Mouse (Mus musculus) adrenal gland, adult 8-10 months (tissue): ENCODE results near the gene Atoh8. TPM values are rescaled to one million over a fixed set of nuclear protein-coding genes. Genes with fewer than 3 reads are reported as not detected.

ENCODE experiments used
- DNase-seq: peaks from one replicate; pipeline ENCODE4 v3.0.0; 2022
- total RNA-seq, 4 experiments: library from RNA; stranded (reverse); gene quantifications; 2 replicates each; pipeline ENCODE4 v1.2.4; 2022

The Atoh8 gene
- total RNA-seq, 4 experiments from 2014 or later: 1.8 to 3.9 (median 2.2) TPM

DNA sequence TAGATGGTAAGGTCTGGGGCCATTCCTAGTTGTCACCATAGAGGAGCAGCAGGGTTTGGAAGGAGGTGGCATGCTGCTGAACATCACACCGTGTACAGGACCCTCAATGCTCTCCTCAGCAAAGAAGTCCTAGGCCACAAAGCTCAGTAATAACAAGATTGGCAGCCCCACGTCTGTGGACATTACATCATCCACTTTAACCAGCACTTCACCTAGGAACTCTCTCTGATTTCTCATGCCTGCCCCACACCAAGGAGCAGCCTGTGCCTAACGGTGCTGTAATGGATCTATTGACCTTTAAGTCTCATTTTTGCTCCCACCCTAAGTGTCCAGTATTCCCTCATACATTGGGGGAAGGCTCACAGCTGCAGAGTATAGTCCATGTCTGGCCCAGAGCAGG is 9.7 kb downstream of the Atoh8 start:
- DNase-seq: no peak

DNA sequence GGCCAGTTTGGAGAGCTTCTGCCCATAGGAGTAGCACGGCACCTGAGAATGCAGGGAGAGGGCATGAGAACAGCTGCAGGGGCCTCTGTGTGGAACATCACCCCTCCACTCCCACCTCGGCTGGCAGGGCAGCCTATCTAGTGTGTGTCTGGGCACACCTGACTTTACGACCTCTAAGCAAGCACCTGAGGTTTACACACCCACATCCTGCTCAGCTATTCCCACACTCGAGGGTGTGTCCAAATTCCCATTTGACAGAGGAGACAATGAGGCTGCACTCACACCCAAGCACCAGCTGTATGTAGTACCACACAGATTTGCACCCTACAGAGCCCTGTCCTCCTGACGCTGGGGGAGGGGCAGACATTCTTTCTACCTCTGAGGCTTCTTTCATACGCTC is 11.5 kb downstream of the Atoh8 start:
- no peak for DNase-seq

DNA sequence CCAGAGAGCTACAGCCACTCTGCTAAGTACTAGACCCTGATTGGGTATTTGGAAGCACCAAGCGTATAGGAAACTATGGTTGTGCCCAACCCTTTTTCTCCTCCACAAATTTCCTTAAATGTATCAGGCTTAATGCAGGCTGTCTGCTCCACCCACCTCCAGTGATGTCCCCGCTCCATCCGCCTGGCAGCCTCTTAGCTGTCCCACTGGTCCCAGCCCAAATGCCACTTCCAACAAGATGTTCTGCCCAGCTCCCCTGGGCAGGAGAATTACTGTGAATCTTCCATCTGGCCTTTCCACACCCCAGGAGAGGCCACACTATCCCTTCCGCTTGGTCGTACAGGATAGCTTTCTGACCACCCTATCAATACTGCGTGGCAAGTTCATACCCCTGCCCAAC is 12.5 kb downstream of the Atoh8 start:
- no peak for DNase-seq

DNA sequence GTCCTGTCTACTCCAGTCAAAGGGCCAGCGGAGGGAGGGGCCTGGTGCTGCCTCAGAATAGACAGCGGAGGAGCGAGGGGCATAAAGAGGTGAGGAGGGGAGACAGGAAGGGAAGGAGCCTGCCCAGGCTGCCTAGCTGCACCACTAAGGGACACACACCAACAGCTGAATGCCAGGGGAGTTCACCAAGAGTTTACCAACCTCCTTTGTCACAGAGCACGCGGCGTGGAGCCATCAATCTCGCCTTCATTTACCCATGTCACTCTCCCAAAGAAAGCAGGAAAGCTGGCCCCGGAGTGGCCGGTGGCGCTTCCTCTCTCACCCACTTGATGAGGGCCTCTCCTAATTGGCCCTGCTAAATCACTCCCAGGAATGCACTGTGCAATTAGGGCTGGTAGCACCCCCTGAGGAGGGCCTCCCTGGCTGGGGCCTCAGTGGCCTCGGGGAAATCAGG is 13.1 kb downstream of the Atoh8 start:
- DNase-seq: no peak

DNA sequence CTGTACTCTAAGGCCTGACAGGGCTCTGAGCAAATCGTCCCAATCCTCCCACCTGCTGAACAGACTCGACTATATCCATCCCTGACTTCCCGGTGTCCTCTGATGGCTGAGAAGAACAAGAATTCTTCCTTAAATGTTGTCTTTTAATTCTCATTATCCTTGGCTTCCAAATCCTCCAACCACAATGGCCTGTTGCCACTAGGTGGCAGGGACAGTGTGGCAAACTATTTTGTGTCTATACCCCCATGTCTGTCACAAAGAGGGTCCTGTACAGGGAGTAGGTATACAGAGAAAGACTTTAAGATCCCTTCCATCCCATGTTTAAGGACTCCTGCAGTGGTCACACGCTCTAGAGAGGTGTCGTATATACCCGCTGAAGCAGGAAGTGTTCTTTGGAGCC is 14.1 kb downstream of the Atoh8 start:
- DNase-seq: no peak

DNA sequence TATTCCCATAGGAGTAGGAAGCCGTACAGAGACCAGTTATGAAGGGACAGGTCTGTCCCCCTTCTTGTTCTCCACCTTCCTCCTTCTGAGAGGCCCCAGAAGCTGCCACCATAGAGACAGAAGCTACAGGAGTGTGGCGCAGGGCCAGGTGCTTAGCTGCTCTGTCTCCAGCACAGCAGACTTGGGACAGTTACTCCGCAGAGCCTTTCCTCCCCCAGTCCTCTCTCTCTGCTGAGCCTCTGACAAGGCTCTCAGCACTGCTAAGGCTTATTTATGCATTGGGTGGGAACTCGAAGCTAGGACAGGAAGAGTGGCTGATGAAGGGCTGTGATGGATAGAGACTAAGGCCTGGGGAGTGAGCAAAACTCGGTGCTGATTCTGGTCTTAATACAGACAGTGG is 15.8 kb downstream of the Atoh8 start:
- DNase-seq: no peak

DNA sequence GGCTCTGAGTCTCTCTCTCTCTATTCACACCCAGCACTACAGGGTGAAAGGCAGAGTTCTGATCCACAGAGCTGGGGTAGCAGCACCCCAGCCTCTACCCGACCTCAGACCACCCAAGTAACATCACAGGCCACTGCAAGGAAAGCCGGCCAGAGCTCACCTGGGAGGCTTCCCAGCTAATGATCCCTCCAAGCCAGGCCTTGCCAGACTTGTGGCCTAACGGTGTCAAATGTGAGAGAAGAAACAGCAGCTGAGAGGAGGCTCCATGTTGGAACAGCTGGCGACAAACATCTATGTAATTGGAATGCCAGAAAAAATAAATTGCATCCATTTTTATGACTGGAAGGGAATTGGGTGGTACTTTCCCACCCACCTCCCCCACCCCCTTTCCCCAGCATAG is 17.1 kb downstream of the Atoh8 start:
- DNase-seq: no peak

DNA sequence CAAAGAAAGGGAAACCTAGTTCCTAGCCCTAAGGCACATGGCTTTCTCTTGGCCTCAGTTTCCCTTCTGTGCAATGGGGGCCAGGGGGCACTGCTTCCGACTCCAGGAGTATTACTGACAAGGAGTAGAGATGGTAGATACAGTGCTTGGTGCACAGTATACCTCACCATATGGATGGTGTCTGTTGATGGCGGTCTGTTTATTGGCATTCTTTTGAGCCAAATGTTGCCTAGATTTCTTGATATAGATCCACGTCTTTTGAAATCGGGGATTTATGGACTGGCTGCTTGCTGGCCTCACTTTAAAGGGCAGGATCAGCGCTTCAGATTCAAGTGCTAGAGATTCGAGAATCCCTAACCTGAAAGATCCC is 18.0 kb downstream of the Atoh8 start:
- no peak for DNase-seq

DNA sequence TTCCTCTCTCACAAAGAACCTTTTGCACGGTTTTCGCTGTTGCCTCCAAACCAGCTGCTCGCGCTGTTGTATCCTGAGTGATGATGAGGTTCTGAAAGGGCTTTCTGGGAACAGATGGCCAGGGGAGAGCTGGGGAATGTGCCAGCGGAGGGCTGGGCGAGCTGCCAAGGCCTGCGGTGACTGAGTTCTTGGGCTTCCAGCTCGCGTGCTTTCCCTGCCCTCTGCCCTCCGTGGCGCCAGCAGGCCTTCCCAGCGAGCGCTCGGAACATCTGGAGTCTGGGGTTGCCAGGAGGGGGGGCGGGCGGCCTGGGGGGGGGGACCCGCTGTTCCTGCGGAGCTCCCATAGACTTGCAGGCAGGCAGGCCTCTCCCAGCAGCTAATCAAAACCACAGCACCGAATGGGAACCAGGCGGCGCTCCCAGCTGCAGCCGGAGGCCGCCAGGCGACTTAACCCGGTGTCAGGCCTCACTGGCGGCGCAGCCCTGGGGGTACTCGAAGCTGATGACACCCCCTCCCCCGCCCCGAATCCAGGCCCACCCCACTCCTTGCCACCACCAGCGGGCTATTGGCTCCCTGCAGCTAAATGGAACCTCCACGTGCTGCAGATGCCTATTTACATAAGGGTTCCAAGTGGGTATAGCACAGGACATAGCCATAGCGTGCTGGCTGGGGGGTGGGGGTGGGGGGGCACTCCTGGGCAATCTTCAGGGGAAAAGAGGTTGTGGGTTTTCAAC is 18.5 kb downstream of the Atoh8 start:
- peak; percentile 97 for DNase-seq

DNA sequence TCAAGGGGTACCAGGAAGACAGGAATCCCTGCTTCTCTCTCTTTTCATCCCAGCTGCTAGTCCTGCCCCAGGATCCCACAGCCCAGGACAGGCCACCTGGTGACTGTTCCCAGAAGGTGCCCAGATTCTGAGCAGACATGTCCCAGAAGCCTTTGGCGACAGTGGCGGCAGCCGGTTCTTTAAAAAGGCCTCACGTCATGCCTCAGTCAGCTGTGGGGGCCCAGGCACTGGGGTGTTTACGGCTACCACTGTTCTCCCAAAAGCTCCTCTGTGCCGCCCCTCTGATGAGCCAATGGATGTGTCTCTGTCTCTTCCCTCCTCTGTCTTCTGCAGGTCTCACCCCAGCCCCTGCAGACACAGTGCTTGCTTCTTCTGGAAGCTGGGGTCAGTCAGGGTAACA is 19.8 kb downstream of the Atoh8 start:
- DNase-seq: no peak

DNA sequence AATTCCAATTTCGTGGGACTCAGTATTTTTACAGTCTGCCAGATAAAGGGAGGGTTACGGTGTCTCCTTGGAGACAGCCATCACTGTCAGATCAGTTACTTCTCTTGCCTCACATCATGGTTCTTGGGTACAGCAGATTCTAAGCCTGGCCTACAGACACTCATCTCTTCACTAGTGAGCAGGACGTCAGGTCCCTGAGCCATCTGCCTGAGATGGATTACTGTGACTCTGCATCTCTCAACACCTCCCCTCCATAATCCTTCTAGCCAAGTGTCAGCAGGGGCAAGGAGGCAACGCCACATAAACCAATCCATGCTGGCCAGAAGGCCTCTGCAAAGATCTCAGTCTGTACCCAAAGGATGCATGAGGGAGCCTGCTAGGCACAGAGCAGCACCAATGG is 24.0 kb downstream of the Atoh8 start:
- DNase-seq: no peak

DNA sequence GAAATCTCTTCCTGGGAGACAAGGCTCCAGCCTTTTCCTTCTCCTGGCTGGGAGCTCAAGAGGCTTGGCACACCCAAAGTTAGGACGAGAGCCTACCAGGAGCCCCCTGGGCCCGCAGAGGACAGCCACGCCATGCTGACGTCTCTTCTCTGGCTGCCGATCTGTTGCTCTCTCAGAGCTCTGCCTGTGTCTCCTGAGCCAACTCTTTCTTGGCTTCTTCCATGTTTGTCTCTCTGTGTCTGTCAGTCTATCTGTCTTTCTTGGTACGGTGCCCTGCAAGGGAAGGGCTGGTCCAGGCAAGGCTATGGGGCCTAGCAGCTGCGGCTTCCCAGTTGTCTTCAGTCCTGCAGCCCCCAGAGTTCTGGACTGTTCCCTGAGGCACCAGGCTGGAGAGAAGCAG is 24.6 kb downstream of the Atoh8 start:
- DNase-seq: no peak

DNA sequence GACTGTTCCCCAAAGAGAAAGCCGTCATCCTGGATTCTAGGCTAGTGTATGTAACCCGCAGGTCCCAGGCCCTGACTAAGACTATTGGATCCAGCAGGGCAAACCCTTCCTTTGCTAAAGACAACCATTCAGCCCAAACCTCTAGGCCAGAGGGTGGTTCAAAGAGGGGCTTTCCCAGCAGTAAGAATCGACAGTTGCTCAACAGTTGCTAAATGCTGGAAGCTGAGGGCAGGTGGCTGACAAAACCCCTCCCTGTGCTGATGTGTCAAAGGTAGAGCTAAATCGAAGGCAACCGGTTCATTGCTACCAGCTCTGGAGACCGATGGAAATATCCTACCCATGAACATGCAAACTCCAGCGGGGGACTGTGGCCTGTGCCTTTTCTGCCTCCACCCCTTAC is 25.6 kb downstream of the Atoh8 start:
- DNase-seq: no peak

DNA sequence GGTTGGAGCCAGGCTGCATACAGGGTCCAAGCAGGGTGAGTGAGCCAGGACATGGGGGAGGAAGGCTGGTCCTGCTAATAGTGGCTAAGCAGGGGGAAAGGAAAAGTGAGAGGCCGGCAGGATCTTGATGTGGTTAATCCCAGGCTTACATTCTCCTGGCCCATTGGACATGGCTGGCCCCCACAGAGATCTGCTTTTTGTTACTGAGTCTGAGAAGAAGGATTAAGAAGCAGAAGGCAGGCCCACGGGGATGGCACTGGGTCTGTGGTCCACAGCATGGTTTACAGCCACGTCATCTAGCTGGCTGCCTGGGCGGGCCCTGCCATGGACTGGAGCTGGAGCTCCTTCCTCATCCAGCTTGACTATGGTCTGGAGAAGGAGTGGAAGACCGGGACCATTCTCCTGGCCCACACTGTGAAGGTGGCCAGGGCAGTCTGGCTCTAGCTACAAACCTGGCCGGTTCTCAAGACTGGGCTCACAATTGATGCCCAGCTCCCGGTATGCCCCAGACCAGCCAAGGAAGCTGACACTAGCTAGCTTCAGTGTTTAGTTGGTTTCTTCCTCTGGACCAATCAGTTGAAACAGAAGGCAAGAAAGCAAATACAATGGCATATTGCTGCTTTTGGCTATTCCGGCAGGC is 26.9 kb downstream of the Atoh8 start:
- DNase-seq: no peak

DNA sequence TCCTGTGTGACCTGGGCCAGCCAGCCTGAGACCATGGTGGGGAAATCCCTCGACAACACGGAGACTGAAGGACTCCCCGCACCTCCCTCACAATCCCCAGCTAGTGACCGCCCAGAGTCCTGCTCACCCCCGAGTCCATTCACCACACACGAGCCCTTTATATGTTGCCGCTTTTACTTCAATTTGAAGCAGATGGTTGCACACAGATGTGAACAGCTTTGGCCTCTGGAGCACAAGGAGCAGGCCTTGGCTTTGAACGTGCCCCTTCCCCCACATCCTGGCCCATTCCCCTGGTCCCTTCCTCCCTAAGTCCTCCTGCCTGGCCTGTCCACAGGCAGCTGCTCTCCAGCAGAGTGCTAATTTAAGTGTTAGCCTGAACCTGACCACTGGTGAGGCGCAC is 29.4 kb downstream of the Atoh8 start:
- no peak for DNase-seq

DNA sequence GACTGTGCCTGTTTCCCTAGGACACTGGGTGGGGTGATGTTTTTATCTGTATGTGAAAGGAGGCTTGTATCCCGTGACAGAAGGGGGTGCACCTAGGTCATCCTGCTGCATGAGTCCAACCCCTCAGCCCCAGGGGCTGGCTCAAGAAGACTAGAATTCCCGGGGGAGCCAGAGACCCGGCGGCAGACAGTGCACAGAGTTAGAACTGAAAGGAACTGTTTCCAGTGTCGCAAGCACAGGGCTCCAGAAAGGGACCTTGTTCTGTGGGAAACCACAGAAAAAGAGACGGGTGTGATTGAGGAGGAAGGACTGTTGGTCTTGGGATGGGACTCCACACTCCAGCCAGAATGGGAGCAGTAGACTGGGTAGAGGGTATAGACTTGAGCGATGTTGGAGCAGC is 30.5 kb downstream of the Atoh8 start:
- DNase-seq: no peak

DNA sequence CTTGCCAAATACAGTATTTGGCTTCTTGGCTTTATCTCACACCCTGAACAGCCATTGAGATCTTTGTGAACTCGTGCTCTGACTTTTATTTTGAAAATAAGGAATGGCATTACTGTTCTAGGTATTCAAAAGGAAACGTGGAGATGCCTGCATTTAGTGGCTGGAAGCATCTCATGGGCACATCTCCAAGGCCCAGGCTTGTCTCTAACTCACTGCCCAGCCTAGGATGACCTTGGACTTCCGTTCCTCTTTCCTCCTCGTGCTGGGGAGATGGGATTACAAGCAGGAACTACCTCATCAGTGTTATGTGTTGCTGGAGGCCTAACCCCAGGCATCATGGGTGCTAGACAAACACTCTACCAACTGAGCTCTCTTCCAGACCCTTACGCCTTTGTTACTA is 32.1 kb downstream of the Atoh8 start:
- no peak for DNase-seq

DNA sequence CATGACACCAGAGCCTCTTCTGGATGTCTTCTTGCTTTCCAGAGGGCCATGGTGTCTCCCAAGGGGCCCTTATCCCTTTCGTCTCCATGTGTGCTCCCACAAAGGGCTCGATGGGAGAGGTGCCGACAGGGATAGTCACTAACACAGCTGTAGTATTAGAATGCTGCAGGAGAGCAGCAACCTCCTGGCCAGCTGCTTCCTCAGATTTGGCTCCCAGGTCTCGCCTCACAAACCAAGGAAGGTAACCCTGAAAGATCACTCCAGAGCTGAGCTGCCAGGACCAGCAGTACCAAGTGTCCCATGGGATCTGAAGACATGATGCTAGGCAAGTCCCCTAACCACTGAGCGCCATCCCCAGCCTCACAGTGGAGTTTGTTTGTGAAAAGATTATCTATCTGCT is 32.6 kb downstream of the Atoh8 start:
- DNase-seq: no peak

DNA sequence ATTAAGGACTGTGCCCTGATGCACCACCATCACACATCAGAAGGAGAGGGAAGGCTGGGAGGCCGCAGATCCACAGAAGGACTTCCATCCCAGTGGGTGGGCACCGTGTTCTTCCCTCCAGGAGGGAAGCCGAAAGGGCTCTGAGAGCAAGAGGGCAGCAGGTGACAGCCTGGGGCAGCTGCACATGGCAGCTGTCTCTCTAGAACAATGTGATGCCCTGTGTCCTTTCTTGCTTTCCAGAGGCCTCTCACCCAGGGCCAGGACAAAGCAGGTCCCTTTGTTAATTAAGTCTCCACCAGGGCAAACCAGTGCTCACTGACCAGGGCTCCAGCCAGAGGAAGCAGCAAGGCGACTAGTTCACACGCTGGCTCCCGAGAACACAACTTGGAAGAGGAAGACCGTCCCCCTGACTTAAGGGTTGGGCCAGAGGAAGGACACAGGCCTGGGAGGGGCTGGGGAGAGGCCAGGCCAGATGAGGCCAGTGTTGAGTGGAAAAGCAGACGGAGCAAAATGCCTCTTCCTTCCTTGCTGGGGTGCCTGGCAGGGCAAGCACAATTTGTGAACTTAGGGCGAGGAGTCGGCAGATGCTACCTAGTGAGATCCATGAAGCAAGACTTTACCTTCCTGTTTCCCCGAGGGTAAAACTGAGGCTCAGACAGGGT is 34.7 kb downstream of the Atoh8 start:
- DNase-seq: peak; percentile 35

DNA sequence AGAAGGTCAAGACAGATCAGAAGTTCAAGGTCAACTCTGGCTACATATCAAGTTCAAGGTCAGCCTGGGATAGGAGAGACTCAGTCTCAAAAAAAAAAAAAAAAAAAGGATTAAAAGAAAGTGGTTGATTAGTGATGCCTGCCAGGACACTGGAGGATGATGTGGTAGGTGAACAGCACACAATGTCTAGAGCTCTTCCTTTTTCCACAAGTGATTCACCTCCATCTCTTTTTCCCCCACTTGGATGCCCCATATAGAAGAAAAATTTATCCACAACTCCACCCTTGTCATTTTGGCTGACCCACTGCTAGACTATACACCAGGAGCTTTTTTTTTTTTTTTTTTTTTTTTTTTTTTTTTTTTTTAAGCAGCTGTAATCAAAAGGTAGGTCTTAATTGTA is 37.9 kb downstream of the Atoh8 start:
- no peak for DNase-seq

DNA sequence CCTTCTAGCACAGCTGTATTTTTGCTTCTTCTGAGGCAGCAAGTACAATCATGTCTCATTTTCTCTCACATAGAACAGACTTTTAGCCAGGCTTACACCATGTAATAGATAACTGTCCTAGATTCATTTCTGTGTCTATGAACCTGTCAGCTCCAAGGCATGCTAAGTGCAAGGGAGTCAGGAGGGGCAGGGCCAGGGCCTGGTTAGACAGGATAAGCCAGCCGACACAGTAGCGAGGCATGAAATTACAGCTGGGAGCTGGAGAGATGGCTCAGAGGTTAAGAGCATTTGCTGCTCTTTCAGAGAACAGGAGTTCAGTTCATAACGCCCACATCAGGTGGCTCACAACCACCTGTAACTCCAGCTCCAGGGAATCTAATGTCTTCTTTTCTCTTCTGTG is 38.7 kb downstream of the Atoh8 start:
- DNase-seq: no peak

DNA sequence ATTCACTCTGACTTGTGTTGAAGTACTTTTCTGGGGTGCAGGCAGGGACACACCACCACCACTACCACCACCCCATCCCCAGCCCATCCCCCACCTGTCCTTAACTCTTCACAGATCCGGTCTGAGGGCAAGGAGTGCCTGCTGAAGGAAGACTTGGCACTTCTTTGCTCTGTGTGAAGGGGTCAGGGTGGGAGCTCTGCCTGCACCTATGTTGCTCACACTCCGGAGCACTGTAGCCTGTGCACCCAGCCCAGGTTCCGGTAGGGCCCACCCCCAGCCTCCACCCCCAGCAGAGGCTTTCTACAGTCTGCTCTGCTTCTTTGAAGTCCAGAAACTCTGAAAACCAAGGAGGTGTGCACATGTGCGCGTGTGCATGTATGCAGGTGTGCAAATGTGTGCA is 44.8 kb downstream of the Atoh8 start:
- no peak for DNase-seq

DNA sequence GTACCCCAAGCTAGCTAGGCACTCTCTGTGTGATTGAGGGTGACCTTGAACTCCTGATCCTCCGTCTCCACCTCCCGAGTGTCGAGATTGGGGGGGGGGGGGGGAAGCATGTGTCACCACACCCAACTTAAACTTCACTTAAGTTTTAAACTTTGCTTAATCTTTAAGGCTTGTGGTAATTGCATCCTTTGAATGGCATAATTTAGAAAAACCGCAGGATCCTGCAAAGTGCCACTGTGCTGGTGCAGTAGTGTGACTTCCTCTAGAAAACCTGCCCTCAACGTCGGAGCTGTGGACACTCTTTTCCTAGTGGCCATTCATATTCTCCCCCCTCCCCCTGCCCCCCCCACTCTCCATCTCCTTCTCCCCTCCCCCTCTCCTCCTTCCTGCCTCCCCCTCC is 45.3 kb downstream of the Atoh8 start:
- no peak for DNase-seq
